Mouse (Mus musculus) midbrain, embryonic 11.5 days (tissue): ENCODE data around the gene Cdkl3. TPM values are rescaled to one million over a fixed set of nuclear protein-coding genes. Genes with fewer than 3 reads are reported as not detected.
"Not testable (repeated sequence)": the region's sequence is repeated elsewhere in the genome, so short reads cannot be mapped to it uniquely, and the experiment has no call there.

Experiments used
- ATAC-seq: fragments of 200-750 bp; cut with Nextera tagmentation; 2 replicates; pipeline ENCODE4 v1.8.0; 2017; ENCODE audit warnings: moderate TSS enrichment, moderate library complexity; ENCODE audit not compliant: low FRiP score
- DNase-seq: peaks from one replicate; pipeline ENCODE4 v3.0.0; 2015; ENCODE audit warnings: low spot score; ENCODE audit errors: missing footprints
- H3K27ac ChIP-seq: fragments of 300-500 bp; sonication (generic); 2 replicates; pipeline ENCODE4 v1.5.1; 2014; ENCODE audit warnings: low read depth, low read length
- H3K27me3 ChIP-seq: fragments of 300-500 bp; sonication (generic); 2 replicates; pipeline ENCODE4 v1.6.1; 2014; ENCODE audit warnings: mild to moderate bottlenecking, low read length, moderate library complexity, mixed read lengths; ENCODE audit not compliant: control insufficient read depth, insufficient read depth
- H3K36me3 ChIP-seq: fragments of 300-500 bp; sonication (generic); 2 replicates; pipeline ENCODE4 v1.6.1; 2014; ENCODE audit warnings: mild to moderate bottlenecking, low read length, moderate library complexity, mixed read lengths; ENCODE audit not compliant: control insufficient read depth, insufficient read depth
- H3K4me1 ChIP-seq: fragments of 300-500 bp; sonication (generic); 2 replicates; pipeline ENCODE4 v1.6.1; 2014; ENCODE audit warnings: low read length; ENCODE audit not compliant: control insufficient read depth, insufficient read depth
- H3K4me2 ChIP-seq: fragments of 300-500 bp; sonication (generic); 2 replicates; pipeline ENCODE4 v1.6.1; 2014; ENCODE audit warnings: mild to moderate bottlenecking, moderate library complexity
- H3K4me3 ChIP-seq: fragments of 300-500 bp; sonication (generic); 2 replicates; pipeline ENCODE4 v1.5.1; 2014; ENCODE audit warnings: low read depth, low read length
- H3K9ac ChIP-seq: fragments of 300-500 bp; sonication (generic); 2 replicates; pipeline ENCODE4 v1.6.1; 2014; ENCODE audit warnings: low read length
- H3K9me3 ChIP-seq: fragments of 300-500 bp; sonication (generic); 2 replicates; pipeline ENCODE4 v1.6.1; 2016; ENCODE audit warnings: low read length; ENCODE audit not compliant: control insufficient read depth
- WGBS: fragments of 180-500 bp; shearing (Covaris S2); extraction: QIAGEN DNeasy Blood & Tissue Kit; methylation state at CpG from one replicate; pipeline ENCODE4 v1.1.7; 2014; 5-methylcytosine and 5-hydroxymethylcytosine counted together
- polyA plus RNA-seq: library from polyadenylated mRNA; unstranded; fragments of >200 nt; fragmentation: Nextera tagmentation; extraction: Ambion mirVana; gene quantifications from 2 replicates; pipeline ENCODE4 v1.2.1, GENCODE M21; 2014

Gene Cdkl3
- polyA plus RNA-seq, 1 experiment from 2014 or later = 11.0 TPM

DNA sequence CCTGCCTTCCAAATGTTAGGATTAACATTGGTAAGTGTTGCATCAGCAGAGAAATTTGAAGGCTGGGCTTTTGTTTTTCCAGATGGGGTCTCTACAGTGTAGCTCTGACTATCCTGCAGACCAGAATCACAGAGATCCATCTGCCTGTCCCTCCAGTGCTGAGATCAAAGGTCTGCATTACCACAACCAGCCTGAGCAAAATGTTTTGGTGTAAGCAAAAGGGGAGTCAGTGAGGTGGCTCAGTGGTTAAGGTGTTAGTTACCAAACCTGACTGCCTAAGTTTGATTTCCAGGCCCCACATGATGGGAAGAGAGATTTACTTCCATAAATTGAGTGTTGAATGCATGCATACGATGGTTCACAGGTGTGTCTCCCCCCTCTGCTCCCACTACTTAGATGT, 105.4 kb downstream of the Cdkl3 start:
- ATAC-seq (no peak), DNase-seq (no peak)
- Histone ChIP-seq H3K9ac (no peak overlapping the region), H3K9me3 (no peaks in the 10 kb centered on the region), H3K4me3 (no peak overlapping the region), H3K27ac (no peak overlapping the region), H3K36me3 (no peaks in the 10 kb centered on the region; the same call in 1 of the 2 replicates), H3K4me2 (no peak overlapping the region), H3K27me3 (no peaks in the 10 kb centered on the region), H3K4me1 (no peaks in the 10 kb centered on the region)
- WGBS = 93% methylated on average over 1 of the region's 1 CpGs

DNA sequence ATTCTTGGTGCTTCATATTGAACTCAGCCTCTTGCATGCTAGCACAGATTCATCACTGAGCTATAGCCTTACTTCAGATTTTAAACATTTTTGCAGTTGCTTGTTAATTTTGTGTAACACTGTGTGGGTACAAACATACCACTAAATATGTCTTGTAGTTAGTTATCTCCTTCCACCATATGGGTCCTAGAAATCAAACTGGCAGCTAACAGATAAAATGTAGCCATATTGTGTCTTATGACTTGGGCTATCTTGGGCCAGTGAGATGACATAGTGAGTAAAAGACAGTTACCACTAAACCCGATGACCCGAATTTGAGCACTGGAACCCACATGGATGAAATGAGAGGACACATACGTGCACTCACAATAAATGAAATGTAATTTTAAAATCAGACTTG, 111.5 kb downstream of the Cdkl3 start:
- peaks cover 32% of the 10 kb centered on the region for H3K36me3 ChIP-seq
- H3K4me3 ChIP-seq = no peak overlapping the region
- H3K9ac ChIP-seq = no peak overlapping the region
- no peaks in the 10 kb centered on the region for H3K4me1 ChIP-seq
- H3K9me3 ChIP-seq = no peaks in the 10 kb centered on the region; the same call in 1 of the 2 replicates
- DNase-seq (no peak), ATAC-seq (no peak)
- H3K4me2 ChIP-seq = no peak overlapping the region
- WGBS = 94% methylated on average over 3 of the region's 3 CpGs
- H3K27ac ChIP-seq = no peak overlapping the region
- no peaks in the 10 kb centered on the region for H3K27me3 ChIP-seq

DNA sequence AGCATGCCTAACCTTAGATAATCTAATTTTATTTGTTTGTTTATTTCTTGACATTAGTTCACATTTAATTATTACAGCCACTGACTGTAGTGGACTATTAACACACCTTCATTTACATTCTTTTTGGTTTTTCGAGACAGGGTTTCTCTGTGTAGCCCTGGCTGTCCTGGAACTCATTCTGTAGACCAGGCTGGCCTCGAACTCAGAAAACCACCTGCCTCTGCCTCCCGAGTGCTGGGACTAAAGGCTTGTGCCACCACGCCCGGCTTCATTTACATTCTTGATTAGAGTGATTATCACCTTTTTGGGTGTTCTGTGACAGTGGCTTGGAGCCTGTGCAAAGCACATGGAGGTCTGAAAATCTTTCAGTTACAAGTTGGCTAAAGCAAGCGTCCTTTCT, 112.1 kb downstream of the Cdkl3 start:
- not testable (repeated sequence) for H3K9ac ChIP-seq, DNase-seq, H3K4me2 ChIP-seq, H3K27ac ChIP-seq, H3K27me3 ChIP-seq, H3K4me3 ChIP-seq, ATAC-seq, H3K9me3 ChIP-seq, H3K4me1 ChIP-seq
- peaks cover 36% of the 10 kb centered on the region for H3K36me3 ChIP-seq
- WGBS = 95% methylated on average over 6 of the region's 6 CpGs

DNA sequence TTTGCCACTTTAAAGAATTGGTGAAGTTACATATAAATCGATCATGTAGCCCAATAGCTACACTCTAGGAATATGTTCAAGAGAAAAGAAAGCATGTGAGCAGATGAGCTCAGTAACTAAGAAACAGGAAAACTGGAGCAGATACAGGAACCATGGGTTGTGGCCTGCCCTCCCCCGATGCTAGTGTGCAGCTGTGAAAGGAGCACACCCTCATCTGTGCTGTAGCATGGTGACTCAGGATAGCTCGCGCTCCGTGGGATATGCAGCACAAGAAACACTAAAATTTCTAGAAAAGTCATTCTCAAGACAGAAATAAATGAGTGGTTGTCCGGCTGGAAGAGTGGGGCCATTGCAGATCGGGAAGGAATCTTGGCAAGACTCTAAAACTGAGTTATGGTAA, 113.1 kb downstream of the Cdkl3 start:
- WGBS = 96% methylated on average over 7 of the region's 7 CpGs

DNA sequence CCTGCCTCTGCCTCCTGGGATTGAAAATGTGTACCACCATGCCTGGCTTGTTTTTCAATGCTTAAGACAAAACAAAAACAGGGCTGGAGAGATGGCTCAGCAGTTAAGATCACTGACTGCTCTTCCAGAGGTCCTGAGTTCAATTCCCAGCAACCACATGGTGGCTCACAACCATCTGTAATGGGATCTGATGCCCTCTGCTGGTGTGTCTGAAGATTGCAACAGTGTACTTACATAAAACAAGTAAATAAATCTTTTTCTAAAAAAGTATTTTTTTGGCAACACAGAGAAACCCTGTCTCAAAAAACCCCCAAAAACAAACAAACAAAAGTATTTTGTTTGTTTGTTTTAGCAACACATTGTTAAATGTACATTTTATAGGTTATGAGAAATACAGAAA, 116.4 kb downstream of the Cdkl3 start:
- H3K27ac ChIP-seq, H3K27me3 ChIP-seq, H3K9ac ChIP-seq, H3K9me3 ChIP-seq, H3K4me3 ChIP-seq, ATAC-seq, H3K4me2 ChIP-seq, H3K4me1 ChIP-seq, DNase-seq: not testable (repeated sequence)
- peaks cover 65% of the 10 kb centered on the region for H3K36me3 ChIP-seq

More for the DNA sequence above, 113.1 kb downstream of the Cdkl3 start:
- no peaks in the 10 kb centered on the region for H3K27me3 ChIP-seq
- no peak overlapping the region for H3K4me2 ChIP-seq
- H3K36me3 ChIP-seq = peaks cover 46% of the 10 kb centered on the region
- ATAC-seq = no peak
- no peak overlapping the region for H3K9ac ChIP-seq
- no peak overlapping the region for H3K4me3 ChIP-seq
- no peak for DNase-seq
- no peaks in the 10 kb centered on the region for H3K4me1 ChIP-seq
- no peak overlapping the region for H3K27ac ChIP-seq
- H3K9me3 ChIP-seq = no peaks in the 10 kb centered on the region; the same call in 1 of the 2 replicates

DNA sequence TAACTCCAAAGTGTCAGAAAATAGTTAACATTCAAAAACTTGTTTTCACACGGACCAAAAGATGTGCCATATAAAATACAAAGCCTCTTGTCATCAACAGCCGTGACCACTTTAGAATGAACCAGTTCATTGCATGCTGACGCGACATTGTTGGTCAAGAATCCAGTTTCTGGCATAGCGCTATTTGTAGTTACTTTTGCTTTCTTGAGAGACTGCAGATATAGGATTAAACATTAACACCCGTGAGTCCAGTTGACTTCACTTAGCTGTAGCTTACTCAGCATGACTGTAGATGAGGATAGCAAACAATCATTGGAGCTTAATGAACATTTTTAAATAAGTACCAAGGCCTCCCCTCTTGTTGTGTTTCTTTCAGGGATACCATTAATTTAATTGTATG, 118.0 kb downstream of the Cdkl3 start:
- peaks cover 65% of the 10 kb centered on the region for H3K36me3 ChIP-seq

DNA sequence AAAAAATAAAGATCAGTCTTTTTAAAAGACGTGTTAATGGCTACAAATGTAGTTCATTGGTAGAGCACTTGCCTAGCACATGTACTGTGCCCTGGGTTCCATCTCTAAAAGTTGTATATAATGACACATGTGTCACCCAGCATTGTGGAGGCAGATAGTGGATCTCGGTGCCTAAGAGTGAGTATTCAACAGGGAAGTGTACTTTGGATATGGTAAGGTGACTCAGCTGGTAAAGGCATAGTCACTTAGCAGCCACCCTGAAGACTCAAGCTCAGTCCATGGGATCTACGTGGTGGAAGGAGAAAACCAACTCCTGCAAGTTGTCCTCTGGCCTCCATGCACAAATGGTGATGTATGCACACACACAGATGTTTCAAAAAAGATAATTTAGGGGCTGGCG, 120.4 kb downstream of the Cdkl3 start:
- Histone ChIP-seq H3K9me3 (no peaks in the 10 kb centered on the region; the same call in 1 of the 2 replicates), H3K4me1 (no peaks in the 10 kb centered on the region), H3K9ac (no peak overlapping the region), H3K36me3 (peaks cover 43% of the 10 kb centered on the region), H3K4me3 (no peak overlapping the region), H3K27ac (no peak overlapping the region), H3K4me2 (no peak overlapping the region), H3K27me3 (no peaks in the 10 kb centered on the region)
- 96% methylated on average over 4 of the region's 4 CpGs for WGBS
- ATAC-seq = no peak
- peak; percentile 10 for DNase-seq

More for the DNA sequence above, 118.0 kb downstream of the Cdkl3 start:
- DNase-seq (no peak), ATAC-seq (no peak)
- Histone ChIP-seq H3K27me3 (no peaks in the 10 kb centered on the region), H3K4me1 (no peaks in the 10 kb centered on the region), H3K4me2 (no peak overlapping the region), H3K9me3 (no peaks in the 10 kb centered on the region; the same call in 1 of the 2 replicates), H3K27ac (no peak overlapping the region), H3K9ac (no peak overlapping the region), H3K4me3 (no peak overlapping the region)
- WGBS = 96% methylated on average over 6 of the region's 6 CpGs

DNA sequence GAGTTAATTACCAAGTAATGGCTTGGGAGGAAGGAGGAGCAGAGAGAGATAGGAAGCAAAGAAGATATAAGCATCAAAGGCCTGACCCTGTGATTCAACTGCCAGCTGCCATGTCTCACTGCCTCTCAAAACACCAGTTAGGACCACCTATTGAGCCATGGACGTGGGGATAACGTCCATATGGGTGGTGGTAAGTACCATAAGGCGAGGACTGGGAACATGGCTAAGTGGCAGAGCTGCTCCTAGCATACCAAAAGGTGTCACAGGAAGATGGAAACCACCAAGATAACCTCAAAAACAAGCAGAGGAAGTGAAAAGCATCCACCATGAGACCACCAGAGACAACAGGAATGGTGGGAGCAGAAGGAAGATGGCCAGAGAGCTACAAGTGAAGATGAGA, 123.1 kb downstream of the Cdkl3 start:
- WGBS = 70% methylated on average over 3 of the region's 3 CpGs
- Histone ChIP-seq H3K9me3 (no peaks in the 10 kb centered on the region), H3K36me3 (peaks cover 19% of the 10 kb centered on the region)

DNA sequence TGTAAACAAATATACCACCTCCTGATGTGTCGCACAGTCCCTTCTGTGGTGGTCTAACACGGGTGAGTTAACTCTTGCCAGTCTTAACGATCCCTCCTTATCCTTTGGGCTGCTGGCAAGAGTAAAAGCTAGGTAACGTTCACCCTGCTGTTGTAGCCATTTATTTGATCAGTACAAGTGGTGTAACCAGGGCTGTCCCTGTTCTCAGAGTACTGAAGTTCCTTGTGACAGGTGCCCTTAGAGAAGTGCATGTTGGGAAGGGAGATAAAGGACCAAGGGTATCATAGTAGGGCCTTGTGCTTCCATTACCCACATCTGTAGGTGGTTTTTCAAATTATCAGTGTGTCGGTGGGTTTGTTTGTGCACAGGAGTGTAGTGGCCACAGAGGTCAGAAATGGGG, 123.7 kb downstream of the Cdkl3 start:
- no peak for DNase-seq
- Histone ChIP-seq H3K4me3 (no peak overlapping the region), H3K9ac (no peak overlapping the region), H3K4me2 (no peak overlapping the region), H3K36me3 (peaks cover 14% of the 10 kb centered on the region), H3K27me3 (no peaks in the 10 kb centered on the region), H3K9me3 (no peaks in the 10 kb centered on the region), H3K4me1 (no peaks in the 10 kb centered on the region), H3K27ac (no peak overlapping the region)
- no peak for ATAC-seq
- whole genome bisulfite sequencing = 80% methylated on average over 5 of the region's 5 CpGs

More for the DNA sequence above, 123.1 kb downstream of the Cdkl3 start:
- Histone ChIP-seq H3K9ac (no peak overlapping the region), H3K27ac (no peak overlapping the region), H3K27me3 (no peaks in the 10 kb centered on the region), H3K4me2 (no peak overlapping the region), H3K4me1 (no peaks in the 10 kb centered on the region), H3K4me3 (no peak overlapping the region)
- DNase-seq (no peak), ATAC-seq (no peak)
